Mouse (Mus musculus): ENCODE results near the gene Spocd1.
"Not testable (repeated sequence)": the region's sequence is repeated elsewhere in the genome, so short reads cannot be mapped to it uniquely, and the experiment has no call there.

Spocd1 gene

GRCm38 (mm10) chr4:129928949-129929348 lies at the start of gene Spocd1:
Spocd1 (plus strand) TSS chr4:129929249.
- no peak for DNase-seq (ENCODE audit: low spot score)

- DNase-seq (ENCODE audit: low spot score), result no peak
These were observed 48.4 kb upstream of the Spocd1 start for GRCm38 (mm10) chr4:129880615-129881014.

GRCm38 (mm10) chr4:129881661-129882060 lies 47.4 kb upstream of the Spocd1 start:
- no peak for DNase-seq (ENCODE audit: low spot score)

- no peak for DNase-seq (ENCODE audit: low spot score)
These were observed 46.3 kb upstream of the Spocd1 start for GRCm38 (mm10) chr4:129882555-129883293.

GRCm38 (mm10) chr4:129884041-129884930 lies 44.8 kb upstream of the Spocd1 start:
- DNase-seq (ENCODE audit: low spot score), result no peak

GRCm38 (mm10) chr4:129889661-129890060 lies 39.4 kb upstream of the Spocd1 start:
- DNase-seq (ENCODE audit: low spot score), result no peak

- DNase-seq (ENCODE audit: low spot score), result no peak
These were observed 39.0 kb upstream of the Spocd1 start for GRCm38 (mm10) chr4:129890094-129890493.

GRCm38 (mm10) chr4:129894861-129895260 lies 34.2 kb upstream of the Spocd1 start:
- no peak for DNase-seq (ENCODE audit: low spot score)

GRCm38 (mm10) chr4:129898815-129899214 lies 30.2 kb upstream of the Spocd1 start:
- not testable (repeated sequence) for DNase-seq (ENCODE audit: low spot score)

GRCm38 (mm10) chr4:129902394-129902793 lies 26.7 kb upstream of the Spocd1 start:
- DNase-seq (ENCODE audit: low spot score), result no peak

GRCm38 (mm10) chr4:129903577-129903976 lies 25.5 kb upstream of the Spocd1 start:
- DNase-seq (ENCODE audit: low spot score), result no peak

- no peak for DNase-seq (ENCODE audit: low spot score)
These were observed 24.0 kb upstream of the Spocd1 start for GRCm38 (mm10) chr4:129905032-129905431.

GRCm38 (mm10) chr4:129906016-129906415 lies 23.0 kb upstream of the Spocd1 start:
- DNase-seq (ENCODE audit: low spot score), result no peak

GRCm38 (mm10) chr4:129908836-129909235 lies 20.2 kb upstream of the Spocd1 start:
- no peak for DNase-seq (ENCODE audit: low spot score)

- DNase-seq (ENCODE audit: low spot score), result no peak
These were observed 19.8 kb upstream of the Spocd1 start for GRCm38 (mm10) chr4:129909261-129909731.

GRCm38 (mm10) chr4:129912998-129913397 lies 16.1 kb upstream of the Spocd1 start:
- DNase-seq (ENCODE audit: low spot score), result no peak

GRCm38 (mm10) chr4:129913761-129914644 lies 15.0 kb upstream of the Spocd1 start:
- DNase-seq (ENCODE audit: low spot score), result no peak

GRCm38 (mm10) chr4:129914686-129915085 lies 14.4 kb upstream of the Spocd1 start:
- no peak for DNase-seq (ENCODE audit: low spot score)

- no peak for DNase-seq (ENCODE audit: low spot score)
These were observed 13.6 kb upstream of the Spocd1 start for GRCm38 (mm10) chr4:129915349-129915988.

GRCm38 (mm10) chr4:129916159-129916558 lies 12.9 kb upstream of the Spocd1 start:
- DNase-seq (ENCODE audit: low spot score), result no peak

GRCm38 (mm10) chr4:129917016-129917603 lies 11.9 kb upstream of the Spocd1 start:
- no peak for DNase-seq (ENCODE audit: low spot score)
